In genomic region chr13:77049736-77050135, GRCm38 (mm10) we compare ENCODE assay signal across 19 mouse cellular contexts.
"Had no signal": no experiment of that assay in that cellular context is flagged by ENCODE, and none has a peak within 500 bp of the region (broad histone marks: within the 10 kb centered on the region; RNA-seq: fewer than 3 reads in every experiment).

No protein-coding gene starts in this region.

- H3K4me1 ChIP-seq: kidney, embryonic 15.5 days had no signal

- H3K4me3 ChIP-seq: kidney, embryonic 15.5 days; left cerebral cortex, adult 2 months had no signal

- H3K27me3 ChIP-seq: kidney, embryonic 15.5 days had no signal

- H3K4me2 ChIP-seq: kidney, embryonic 15.5 days; liver, embryonic 11.5 days; midbrain, embryonic 11.5 days had no signal

- H3K9ac ChIP-seq: kidney, embryonic 15.5 days; liver, embryonic 14.5 days had no signal

- DNase-seq: kidney, adult 8-10 months; kidney, postnatal 10 days; kidney, postnatal 4 days; layer of hippocampus, postnatal 36 days; lung, adult 18-20 months; lung, postnatal 36 days; midbrain, embryonic 14.5 days; right cerebral cortex, adult 18-20 months; right cerebral cortex, postnatal 14 days; right cerebral cortex, postnatal 4 days; thymus, adult 2 months; thymus, postnatal 25 days had no signal

- H3K27ac ChIP-seq: kidney, embryonic 15.5 days; liver, embryonic 14.5 days; stomach, postnatal 0 days had no signal

- H3K9me3 ChIP-seq: kidney, embryonic 15.5 days had no signal

- ATAC-seq: intestine, postnatal 0 days had no signal
